Mouse (Mus musculus): ENCODE data around the gene Hivep1. TPM values are rescaled to one million over a fixed set of nuclear protein-coding genes. Genes with fewer than 3 reads are reported as not detected.

Hivep1 gene
- polyA plus RNA-seq, 1 experiment from 2014 or later, result 14.5 TPM

Other genes starting within 250 kb of the Hivep1 start
- gene Adtrp, start 204.3 kb upstream of the Hivep1 start, polyA plus RNA-seq (2015; fragmentation: Nextera tagmentation; extraction: Ambion mirVana), result 0.80 and 1.2 TPM in 2 replicates
- 3.6 TPM in 2 replicates for gene Edn1, start 249.5 kb downstream of the Hivep1 start, polyA plus RNA-seq (2015; fragmentation: Nextera tagmentation; extraction: Ambion mirVana)

Data from embryonic facial prominence, embryonic 13.5 days (tissue).